In genomic region chr14:55940070-55940800, GRCm38 (mm10) we compare ENCODE assay signal across 14 mouse cellular contexts. TPM values are rescaled to one million over a fixed set of nuclear protein-coding genes. Genes with fewer than 3 reads are reported as not detected.
DNase-seq lines count a peak whose midpoint lies in the region; ATAC-seq and TF ChIP-seq lines count a peak whose summit lies in the region.
"Had no signal": no experiment of that assay in that cellular context is flagged by ENCODE, and none has a peak within 500 bp of the region (broad histone marks: within the 10 kb centered on the region; RNA-seq: fewer than 3 reads in every experiment).

No protein-coding gene starts in this region.

- no peaks in the 10 kb centered on the region for H3K4me1 ChIP-seq in heart, adult 2 months (ENCODE audit: control insufficient read depth, insufficient read depth, low read length)
- H3K4me1 ChIP-seq in lung, postnatal 0 days (ENCODE audit: insufficient read depth, low read depth, low read length), result no peaks in the 10 kb centered on the region

- H3K36me3 ChIP-seq in heart, adult 2 months (ENCODE audit: control insufficient read depth, insufficient read depth, low read length), result no peaks in the 10 kb centered on the region
- H3K36me3 ChIP-seq in lung, postnatal 0 days (ENCODE audit: insufficient read depth, low read length), result no peaks in the 10 kb centered on the region

- H3K9ac ChIP-seq in heart, adult 2 months (ENCODE audit: low read depth, low read length), result no peak overlapping the region
- H3K9ac ChIP-seq in lung, postnatal 0 days (replicated peaks; ENCODE audit: low read depth), result no peak overlapping the region

- H3K27ac ChIP-seq in heart, adult 2 months, result no peak overlapping the region
- H3K27ac ChIP-seq in lung, postnatal 0 days (ENCODE audit: low read length), result no peak overlapping the region

- TF ChIP-seq CTCF in heart, adult 2 months (IDR thresholded peaks at IDR 0.05), result 0 out of 2 replicates have a peak, but pooled peaks have one; percentile 9
- peak; percentile 34 for TF ChIP-seq CTCF in lung, postnatal 0 days (IDR thresholded peaks at IDR 0.05)

- no peak overlapping the region for H3K4me3 ChIP-seq in heart, adult 2 months
- H3K4me3 ChIP-seq in lung, postnatal 0 days (ENCODE audit: low read depth, low read length), result no peak overlapping the region
- H3K4me3 ChIP-seq: erythroblast, embryonic 14.5 days had no signal

- H3K27me3 ChIP-seq in heart, adult 2 months (ENCODE audit: control insufficient read depth, insufficient read depth, low read length), result no peaks in the 10 kb centered on the region
- no peaks in the 10 kb centered on the region for H3K27me3 ChIP-seq in lung, postnatal 0 days (replicated peaks; ENCODE audit: insufficient read depth, low read length)

- TF ChIP-seq POLR2A in heart, adult 2 months (IDR thresholded peaks at IDR 0.05; ENCODE audit: insufficient read depth, low read depth, low read length), result no peak

- ATAC-seq in lung, postnatal 0 days, result no peak

- no peak for TF ChIP-seq EP300 in heart, adult 2 months (IDR thresholded peaks at IDR 0.05; ENCODE audit: insufficient read depth, low read depth, low read length)
- no peak for TF ChIP-seq EP300 in lung, postnatal 0 days (IDR thresholded peaks at IDR 0.05)

- H3K79me2 ChIP-seq in heart, adult 2 months (replicated peaks; ENCODE audit: control insufficient read depth, insufficient read depth, low read length), result no peaks in the 10 kb centered on the region

- DNase-seq in heart, adult 2 months, result no peak
- no peak for DNase-seq in heart, postnatal 25 days (ENCODE audit: low spot score)
- no peak for DNase-seq in lung, postnatal 0 days (ENCODE audit: low spot score)
- no peak for DNase-seq in lung, postnatal 36 days
- peak; percentile 28 for DNase-seq in cerebellum, adult 11-12 months
- peak; percentile 18 for DNase-seq in retina, postnatal 1 day
- no peak for DNase-seq in ovary, adult 18-20 months (ENCODE audit: low spot score)
- DNase-seq in layer of hippocampus, postnatal 36 days, result no peak
- DNase-seq: adrenal gland, postnatal 25 days; heart, adult 18-20 months; heart, postnatal 36 days; kidney, adult 18-20 months had no signal

- WGBS in heart, adult 2 months, result 48% methylated on average over 7 of the region's 7 CpGs
- 31% methylated on average over 7 of the region's 7 CpGs for WGBS in lung, postnatal 0 days

- H3K4me2 ChIP-seq in lung, postnatal 0 days (replicated peaks; ENCODE audit: low read depth, low read length), result no peak overlapping the region

- no peaks in the 10 kb centered on the region for H3K9me3 ChIP-seq in lung, postnatal 0 days (ENCODE audit: low read length)

- intact Hi-C loops in heart, adult 2 months (cut with DNase I), result no loop called here
- intact Hi-C loops in heart, postnatal 25 days (cut with DNase I), result no loop called here

RNA-seq across cellular contexts. Expression of gene Cma1, which starts 4.2 kb away (rescaled TPM):
- 1 to 10 TPM; 1.3 to 1.8 TPM for total RNA-seq in heart, adult 2 months (2021)
- 2.1 and 2.5 TPM in 2 replicates for polyA plus RNA-seq in heart, adult 2 months (2012; rRNA removed)
- 1 to 10 TPM; 1.0 to 2.5 TPM for total RNA-seq in heart, postnatal 25 days (2021)
- polyA plus RNA-seq in lung, postnatal 0 days (2015; fragmentation: Nextera tagmentation; extraction: Ambion mirVana), result 7.6 and 10.4 TPM in 2 replicates
- total RNA-seq in layer of hippocampus, postnatal 36 days (2021), result under 1 TPM; 0.42 to 0.96 TPM
- polyA plus RNA-seq: erythroblast, embryonic 14.5 days had no signal

RNA-seq across cellular contexts. Expression of gene Cma2, which starts 10.5 kb away (rescaled TPM):
- total RNA-seq in heart, adult 2 months (2021), result not detected
- polyA plus RNA-seq in heart, adult 2 months (2012; rRNA removed), result not detected in 2 replicates
- total RNA-seq in heart, postnatal 25 days (2021), result not detected
- polyA plus RNA-seq in lung, postnatal 0 days (2015; fragmentation: Nextera tagmentation; extraction: Ambion mirVana), result not detected in 2 replicates
- not detected for total RNA-seq in layer of hippocampus, postnatal 36 days (2021)
- total RNA-seq: adrenal gland, postnatal 25 days; heart, adult 18-20 months; heart, postnatal 36 days; layer of hippocampus, adult 8-10 months had no signal
- polyA plus RNA-seq: erythroblast, embryonic 14.5 days had no signal

RNA-seq across cellular contexts. Expression of gene Sdr39u1, which starts 40.1 kb away (rescaled TPM):
- total RNA-seq in heart, adult 2 months (2021), result 100 to 1,000 TPM; 112 to 127 TPM
- 142 and 156 TPM in 2 replicates for polyA plus RNA-seq in heart, adult 2 months (2012; rRNA removed)
- total RNA-seq in heart, postnatal 25 days (2021), result 100 to 1,000 TPM; 107 to 108 TPM
- polyA plus RNA-seq in lung, postnatal 0 days (2015; fragmentation: Nextera tagmentation; extraction: Ambion mirVana), result 43.0 and 46.3 TPM in 2 replicates
- total RNA-seq in layer of hippocampus, postnatal 36 days (2021), result 10 to 100 TPM; 68.5 to 70.7 TPM

RNA-seq across cellular contexts. Expression of gene Khnyn, which starts 55.5 kb away (rescaled TPM):
- total RNA-seq in heart, adult 2 months (2021), result 10 to 100 TPM in 1 of 2 experiments, 1 to 10 TPM in 1; 8.8 to 11.6 TPM
- polyA plus RNA-seq in heart, adult 2 months (2012; rRNA removed), result 9.3 and 13.3 TPM in 2 replicates
- total RNA-seq in heart, postnatal 25 days (2021), result 10 to 100 TPM; 11.6 to 13.5 TPM
- 10.1 and 11.7 TPM in 2 replicates for polyA plus RNA-seq in lung, postnatal 0 days (2015; fragmentation: Nextera tagmentation; extraction: Ambion mirVana)
- total RNA-seq in layer of hippocampus, postnatal 36 days (2021), result 10 to 100 TPM; 10.6 to 11.7 TPM

RNA-seq across cellular contexts. Expression of gene Cbln3, which starts 56.0 kb away (rescaled TPM):
- under 1 TPM in 1 of 2 experiments, not detected in 1; 0.18 TPM for total RNA-seq in heart, adult 2 months (2021)
- 0.06 TPM in 2 replicates for polyA plus RNA-seq in heart, adult 2 months (2012; rRNA removed)
- total RNA-seq in heart, postnatal 25 days (2021), result under 1 TPM in 1 of 2 experiments, not detected in 1; 0.14 TPM
- 0.26 and 0.44 TPM in 2 replicates for polyA plus RNA-seq in lung, postnatal 0 days (2015; fragmentation: Nextera tagmentation; extraction: Ambion mirVana)
- under 1 TPM; 0.37 to 0.43 TPM for total RNA-seq in layer of hippocampus, postnatal 36 days (2021)
- total RNA-seq: heart, adult 18-20 months had no signal
- polyA plus RNA-seq: erythroblast, embryonic 14.5 days had no signal

Comparison
In these comparisons a context has a peak if more than half of its experiments do, and no peak if none do; other contexts are left out.
1. DNase-seq: peak in cerebellum, adult 11-12 months (single experiment) and retina, postnatal 1 day (single experiment); none in heart, adult 2 months (0 of 2), heart, postnatal 25 days (single experiment), lung, postnatal 0 days (single experiment), lung, postnatal 36 days (single experiment), ovary, adult 18-20 months (single experiment) and layer of hippocampus, postnatal 36 days (0 of 2).